Mouse (Mus musculus): ENCODE measurements around the gene Apoa2.

Gene Apoa2

GRCm38 (mm10) chr1:171204249-171204644 is 20.6 kb upstream of the Apoa2 start:
- no peak for DNase-seq (ENCODE audit: low read depth in 1 of 2, low spot score in 2 of 2)

- no peak for DNase-seq (ENCODE audit: low read depth in 1 of 2, low spot score in 2 of 2)
Measured at GRCm38 (mm10) chr1:171205704-171206493, 19.0 kb upstream of the Apoa2 start.

- DNase-seq (ENCODE audit: low read depth in 1 of 2, low spot score in 2 of 2): no peak
Measured at GRCm38 (mm10) chr1:171209409-171209808, 15.4 kb upstream of the Apoa2 start.

GRCm38 (mm10) chr1:171212854-171213253 is 12.0 kb upstream of the Apoa2 start:
- no peak for DNase-seq (ENCODE audit: low read depth in 1 of 2, low spot score in 2 of 2)

- no peak for DNase-seq (ENCODE audit: low read depth in 1 of 2, low spot score in 2 of 2)
Measured at GRCm38 (mm10) chr1:171213801-171214496, 10.9 kb upstream of the Apoa2 start, which contains the start of gene Nr1i3. Gene Nr1i3, plus strand, starts transcription at chr1:171213970.

GRCm38 (mm10) chr1:171216241-171216955 is 8.5 kb upstream of the Apoa2 start:
- DNase-seq (ENCODE audit: low read depth in 1 of 2, low spot score in 2 of 2): no peak

- DNase-seq (ENCODE audit: low read depth in 1 of 2, low spot score in 2 of 2): peak in 1 of 2 experiments; percentile 62
Measured at GRCm38 (mm10) chr1:171220871-171221270, 4.0 kb upstream of the Apoa2 start.

GRCm38 (mm10) chr1:171221281-171222193 is 3.3 kb upstream of the Apoa2 start:
- DNase-seq (ENCODE audit: low read depth in 1 of 2, low spot score in 2 of 2): no peak

- peak; percentile 88 to 95 for DNase-seq (ENCODE audit: low read depth in 1 of 2, low spot score in 2 of 2)
Measured at GRCm38 (mm10) chr1:171222238-171223155, 2.4 kb upstream of the Apoa2 start, which contains the start of gene Tomm40l. Gene Tomm40l, minus strand, starts transcription at chr1:171222514.

- DNase-seq (ENCODE audit: low read depth in 1 of 2, low spot score in 2 of 2): no peak
Measured at GRCm38 (mm10) chr1:171223168-171223567, 1.7 kb upstream of the Apoa2 start.

- DNase-seq (ENCODE audit: low read depth in 1 of 2, low spot score in 2 of 2): no peak
Measured at GRCm38 (mm10) chr1:171223796-171224195, 1.1 kb upstream of the Apoa2 start.

- DNase-seq (ENCODE audit: low read depth in 1 of 2, low spot score in 2 of 2): no peak
Measured at GRCm38 (mm10) chr1:171226780-171227179, 1.9 kb downstream of the Apoa2 start.

GRCm38 (mm10) chr1:171227879-171228278 is 3.0 kb downstream of the Apoa2 start:
- no peak for DNase-seq (ENCODE audit: low read depth in 1 of 2, low spot score in 2 of 2)

GRCm38 (mm10) chr1:171229750-171230149 is 4.9 kb downstream of the Apoa2 start:
- no peak for DNase-seq (ENCODE audit: low read depth in 1 of 2, low spot score in 2 of 2)

- no peak for DNase-seq (ENCODE audit: low read depth in 1 of 2, low spot score in 2 of 2)
Measured at GRCm38 (mm10) chr1:171230215-171230614, 5.4 kb downstream of the Apoa2 start.

GRCm38 (mm10) chr1:171231844-171232243 is 7.0 kb downstream of the Apoa2 start:
- DNase-seq (ENCODE audit: low read depth in 1 of 2, low spot score in 2 of 2): no peak

- DNase-seq (ENCODE audit: low read depth in 1 of 2, low spot score in 2 of 2): no peak
Measured at GRCm38 (mm10) chr1:171232348-171232747, 7.5 kb downstream of the Apoa2 start.

GRCm38 (mm10) chr1:171232800-171233730 is 8.2 kb downstream of the Apoa2 start:
- peak in 1 of 2 experiments; percentile 14 for DNase-seq (ENCODE audit: low read depth in 1 of 2, low spot score in 2 of 2)

All from monocyte, adult 2 months (primary cell).